Mouse (Mus musculus): ENCODE measurements around the gene Actn4. TPM values are rescaled to one million over a fixed set of nuclear protein-coding genes. Genes with fewer than 3 reads are reported as not detected.

Actn4 gene
- polyA plus RNA-seq, 1 experiment, result 323 TPM

GRCm38 (mm10) chr7:28847273-28847672 is 114.9 kb downstream of the Actn4 start:
- DNase-seq (ENCODE audit: low read depth), result no peak

Other genes starting within 250 kb of the Actn4 start
- 1.5 and 1.6 TPM in 2 replicates for gene Fbxo17, start 245.5 kb downstream of the Actn4 start, polyA plus RNA-seq (2012; rRNA removed)
- 56.6 and 58.3 TPM in 2 replicates for gene Mrps12, start 220.5 kb downstream of the Actn4 start, polyA plus RNA-seq (2012; rRNA removed)
- gene Sars2, start 220.3 kb downstream of the Actn4 start, polyA plus RNA-seq (2012; rRNA removed), result 12.5 and 16.1 TPM in 2 replicates
- not detected in 2 replicates for gene Ccer2, start 206.2 kb downstream of the Actn4 start, polyA plus RNA-seq (2012; rRNA removed)
- 88.4 and 92.4 TPM in 2 replicates for gene Sirt2, start 195.6 kb downstream of the Actn4 start, polyA plus RNA-seq (2012; rRNA removed)
- 39.2 and 41.0 TPM in 2 replicates for gene Nfkbib, start 194.8 kb downstream of the Actn4 start, polyA plus RNA-seq (2012; rRNA removed)
- gene Rinl, start 173.4 kb downstream of the Actn4 start, polyA plus RNA-seq (2012; rRNA removed), result 2.7 and 3.7 TPM in 2 replicates
- 298 and 302 TPM in 2 replicates for gene Hnrnpl, start 153.8 kb downstream of the Actn4 start, polyA plus RNA-seq (2012; rRNA removed)
- gene Ech1, start 137.1 kb downstream of the Actn4 start, polyA plus RNA-seq (2012; rRNA removed), result 508 and 671 TPM in 2 replicates
- 21.7 and 30.4 TPM in 2 replicates for gene Lgals4, start 128.5 kb downstream of the Actn4 start, polyA plus RNA-seq (2012; rRNA removed)
- 11.2 and 12.3 TPM in 2 replicates for gene Lgals7, start 98.5 kb downstream of the Actn4 start, polyA plus RNA-seq (2012; rRNA removed)
- 0.28 and 0.42 TPM in 2 replicates for gene Capn12, start 80.9 kb downstream of the Actn4 start, polyA plus RNA-seq (2012; rRNA removed)
- 309 and 336 TPM in 2 replicates for gene Eif3k, start 19.5 kb upstream of the Actn4 start, polyA plus RNA-seq (2012; rRNA removed)
- gene Map4k1, start 19.7 kb upstream of the Actn4 start, polyA plus RNA-seq (2012; rRNA removed), result 6.2 and 6.6 TPM in 2 replicates
- 0.16 and 0.32 TPM in 2 replicates for gene Ryr1, start 162.8 kb upstream of the Actn4 start, polyA plus RNA-seq (2012; rRNA removed)
- gene Rasgrp4, start 172.5 kb upstream of the Actn4 start, polyA plus RNA-seq (2012; rRNA removed), result 4.7 and 7.6 TPM in 2 replicates
- gene Fam98c, start 193.9 kb upstream of the Actn4 start, polyA plus RNA-seq (2012; rRNA removed), result 27.6 and 28.2 TPM in 2 replicates
- gene Ggn, start 207.9 kb upstream of the Actn4 start, polyA plus RNA-seq (2012; rRNA removed), result 1.8 and 2.3 TPM in 2 replicates
- 3.6 and 4.1 TPM in 2 replicates for gene Spred3, start 208.1 kb upstream of the Actn4 start, polyA plus RNA-seq (2012; rRNA removed)
- 200 and 214 TPM in 2 replicates for gene Psmd8, start 218.4 kb upstream of the Actn4 start, polyA plus RNA-seq (2012; rRNA removed)